Mouse (Mus musculus): ENCODE results near the gene Hist1h4i.

GRCm38 (mm10) chr13:22033741-22034442, 7.3 kb downstream of the Hist1h4i start:
- TF ChIP-seq CTCF (IDR thresholded peaks at IDR 0.05; ENCODE audit: low read depth) (no peak), EP300 (IDR thresholded peaks at IDR 0.05; ENCODE audit: low read depth) (no peak)

Measured in liver, embryonic 14.5 days (tissue).